In the genomic region with DNA sequence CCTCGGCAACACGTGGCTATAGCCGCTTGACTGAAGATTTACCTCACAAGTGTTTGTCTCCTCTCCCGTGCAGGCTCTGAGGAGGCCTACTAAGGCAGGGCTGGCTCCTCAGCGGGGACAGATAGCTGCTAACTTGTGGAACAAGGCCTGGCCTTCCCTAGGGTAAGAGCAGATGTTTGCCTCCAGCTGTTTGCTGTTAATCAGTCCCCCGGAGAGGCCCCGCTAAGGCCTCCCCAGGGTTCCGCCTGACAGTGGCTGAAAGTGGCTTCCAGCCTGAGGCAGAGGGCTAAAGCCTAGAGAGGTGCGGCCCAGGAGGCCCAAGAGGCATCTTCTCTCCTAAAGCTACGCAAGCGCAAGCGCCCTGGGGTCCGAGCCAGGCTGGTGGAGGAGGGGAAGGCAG, we compare ENCODE assay signal across 27 mouse cellular contexts. TPM values are rescaled to one million over a fixed set of nuclear protein-coding genes. Genes with fewer than 3 reads are reported as not detected.
DNase-seq lines count a peak whose midpoint lies in the region; ATAC-seq and TF ChIP-seq lines count a peak whose summit lies in the region.
"Had no signal": no experiment of that assay in that cellular context is flagged by ENCODE, and none has a peak within 500 bp of the region (broad histone marks: within the 10 kb centered on the region; RNA-seq: fewer than 3 reads in every experiment).

No protein-coding gene starts in this region.

- DNase-seq in embryo, embryonic 10.5 days (ENCODE audit: low spot score), result peak; percentile 12
- DNase-seq in embryo, embryonic 11 days, result no peak
- DNase-seq in intestine, embryonic 14.5 days (ENCODE audit: low spot score), result no peak
- DNase-seq in ZHBTc4 (ENCODE audit: low read depth, low spot score), result peak; percentile 57
- DNase-seq in thymus, postnatal 14 days, result no peak
- DNase-seq: adrenal gland, postnatal 10 days; cerebellum, adult 18-20 months; cerebellum, postnatal 14 days; kidney, adult 2 months; kidney, postnatal 14 days; liver, postnatal 0 days; lung, postnatal 14 days; thymus, postnatal 4 days had no signal

- no peak overlapping the region for H3K4me3 ChIP-seq in intestine, embryonic 14.5 days (ENCODE audit: low read depth, low read length)
- H3K4me3 ChIP-seq in intestine, postnatal 0 days (ENCODE audit: low read depth, low read length), result no peak overlapping the region
- H3K4me3 ChIP-seq in intestine, embryonic 15.5 days (replicated peaks), result no peak overlapping the region
- H3K4me3 ChIP-seq: forebrain, embryonic 12.5 days; hindbrain, embryonic 15.5 days; layer of hippocampus, adult 2 months; midbrain, embryonic 12.5 days; neural tube, embryonic 15.5 days had no signal

- no peaks in the 10 kb centered on the region for H3K36me3 ChIP-seq in intestine, embryonic 14.5 days (ENCODE audit: control insufficient read depth, insufficient read depth, low read length)
- no peaks in the 10 kb centered on the region for H3K36me3 ChIP-seq in intestine, postnatal 0 days (ENCODE audit: control insufficient read depth, insufficient read depth)
- H3K36me3 ChIP-seq in intestine, embryonic 15.5 days, result no peaks in the 10 kb centered on the region
- H3K36me3 ChIP-seq: forebrain, embryonic 12.5 days; hindbrain, embryonic 15.5 days; midbrain, embryonic 12.5 days; neural tube, embryonic 15.5 days had no signal

- peaks cover 27% of the 10 kb centered on the region for H3K27me3 ChIP-seq in intestine, embryonic 14.5 days (replicated peaks; ENCODE audit: control insufficient read depth, insufficient read depth, low read length)
- H3K27me3 ChIP-seq in intestine, postnatal 0 days (replicated peaks; ENCODE audit: control insufficient read depth, insufficient read depth, low read length), result peaks cover 25% of the 10 kb centered on the region
- H3K27me3 ChIP-seq in intestine, embryonic 15.5 days (replicated peaks), result peaks cover 20% of the 10 kb centered on the region

- H3K9ac ChIP-seq in intestine, embryonic 14.5 days (ENCODE audit: low read length), result peak overlapping the region; percentile 20; the same call in 1 of the 2 replicates
- H3K9ac ChIP-seq in intestine, postnatal 0 days (ENCODE audit: low read depth, low read length), result no peak overlapping the region
- H3K9ac ChIP-seq in intestine, embryonic 15.5 days, result no peak overlapping the region; the same call in 1 of the 2 replicates
- H3K9ac ChIP-seq: forebrain, embryonic 12.5 days; hindbrain, embryonic 15.5 days; liver, postnatal 0 days; midbrain, embryonic 12.5 days; neural tube, embryonic 15.5 days had no signal

- no peak for TF ChIP-seq CTCF in intestine, postnatal 0 days (IDR thresholded peaks at IDR 0.05; ENCODE audit: low read depth)

- H3K4me1 ChIP-seq in intestine, embryonic 14.5 days (replicated peaks; ENCODE audit: control insufficient read depth, insufficient read depth, low read length), result peaks cover 9% of the 10 kb centered on the region
- no peaks in the 10 kb centered on the region for H3K4me1 ChIP-seq in intestine, postnatal 0 days (replicated peaks; ENCODE audit: control insufficient read depth, insufficient read depth, low read length)
- peaks cover 14% of the 10 kb centered on the region; the same call in 1 of the 2 replicates for H3K4me1 ChIP-seq in intestine, embryonic 15.5 days (replicated peaks)

- 40% methylated on average over 13 of the region's 13 CpGs for WGBS in intestine, embryonic 14.5 days
- WGBS in intestine, postnatal 0 days, result 49% methylated on average over 13 of the region's 13 CpGs
- WGBS in intestine, embryonic 15.5 days, result 44% methylated on average over 13 of the region's 13 CpGs

- no peak overlapping the region for H3K27ac ChIP-seq in intestine, embryonic 14.5 days (ENCODE audit: low read depth)
- H3K27ac ChIP-seq in intestine, postnatal 0 days (ENCODE audit: low read depth, low read length), result no peak overlapping the region
- no peak overlapping the region for H3K27ac ChIP-seq in intestine, embryonic 15.5 days
- H3K27ac ChIP-seq: forebrain, embryonic 12.5 days; hindbrain, embryonic 15.5 days; layer of hippocampus, adult 2 months; midbrain, embryonic 12.5 days; neural tube, embryonic 15.5 days had no signal

- no peaks in the 10 kb centered on the region for H3K9me3 ChIP-seq in intestine, embryonic 14.5 days (ENCODE audit: control insufficient read depth, low read length)
- H3K9me3 ChIP-seq in intestine, postnatal 0 days (ENCODE audit: control insufficient read depth), result no peaks in the 10 kb centered on the region
- no peaks in the 10 kb centered on the region for H3K9me3 ChIP-seq in intestine, embryonic 15.5 days
- H3K9me3 ChIP-seq: forebrain, embryonic 12.5 days; hindbrain, embryonic 15.5 days; midbrain, embryonic 12.5 days; neural tube, embryonic 15.5 days had no signal

- no peak for ATAC-seq in intestine, embryonic 14.5 days (replicated peaks; ENCODE audit: low FRiP score, low TSS enrichment, low read depth)
- ATAC-seq in intestine, postnatal 0 days, result no peak
- ATAC-seq in intestine, embryonic 15.5 days, result peak; percentile 34; the same call in 1 of the 2 replicates
- ATAC-seq in granulocyte monocyte progenitor cell, adult 5-6 weeks (replicated peaks; ENCODE audit: poor library complexity, severe bottlenecking), result no peak
- ATAC-seq: liver, postnatal 0 days had no signal

- H3K4me2 ChIP-seq in intestine, embryonic 14.5 days (ENCODE audit: low read length), result no peak overlapping the region
- no peak overlapping the region for H3K4me2 ChIP-seq in intestine, postnatal 0 days (replicated peaks; ENCODE audit: low read depth)
- no peak overlapping the region for H3K4me2 ChIP-seq in intestine, embryonic 15.5 days (replicated peaks)
- H3K4me2 ChIP-seq: forebrain, embryonic 12.5 days; hindbrain, embryonic 15.5 days; liver, embryonic 11.5 days; midbrain, embryonic 12.5 days; neural tube, embryonic 15.5 days had no signal

RNA-seq across cellular contexts. Expression of gene Dlx4, which starts 52.1 kb away (rescaled TPM):
- polyA plus RNA-seq in intestine, embryonic 14.5 days (2014; fragmentation: Nextera tagmentation; extraction: Ambion mirVana), result not detected in 2 replicates
- not detected in 2 replicates for polyA plus RNA-seq in intestine, postnatal 0 days (2015; fragmentation: Nextera tagmentation; extraction: Ambion mirVana)
- 0.10 and 0.16 TPM in 2 replicates for polyA plus RNA-seq in intestine, embryonic 15.5 days (2015; fragmentation: Nextera tagmentation; extraction: Ambion mirVana)
- total RNA-seq in granulocyte monocyte progenitor cell, adult 5-6 weeks (2014; fragmentation: Nextera tagmentation), result not detected in 2 replicates
- not detected in 2 replicates for total RNA-seq in granulocyte monocyte progenitor cell, adult 5-6 weeks (2017)
- total RNA-seq: gastrocnemius, adult 18-20 months; gastrocnemius, postnatal 4 days; layer of hippocampus, adult 2 months; layer of hippocampus, postnatal 25 days; megakaryocyte progenitor cell, adult 5-6 weeks had no signal
- polyA plus RNA-seq: hindbrain, embryonic 15.5 days; kidney, adult 2 months; midbrain, embryonic 12.5 days; neural tube, embryonic 15.5 days; small intestine, adult 2 months had no signal

Comparison
In these comparisons a context has a peak if more than half of its experiments do, and no peak if none do; other contexts are left out.
1. DNase-seq: peak in embryo, embryonic 10.5 days (single experiment) and ZHBTc4 (single experiment); none in embryo, embryonic 11 days (single experiment), intestine, embryonic 14.5 days (single experiment) and thymus, postnatal 14 days (single experiment).